Mouse (Mus musculus): ENCODE results near the gene Slc7a6os.
"Not testable (repeated sequence)": the region's sequence is repeated elsewhere in the genome, so short reads cannot be mapped to it uniquely, and the experiment has no call there.

DNA sequence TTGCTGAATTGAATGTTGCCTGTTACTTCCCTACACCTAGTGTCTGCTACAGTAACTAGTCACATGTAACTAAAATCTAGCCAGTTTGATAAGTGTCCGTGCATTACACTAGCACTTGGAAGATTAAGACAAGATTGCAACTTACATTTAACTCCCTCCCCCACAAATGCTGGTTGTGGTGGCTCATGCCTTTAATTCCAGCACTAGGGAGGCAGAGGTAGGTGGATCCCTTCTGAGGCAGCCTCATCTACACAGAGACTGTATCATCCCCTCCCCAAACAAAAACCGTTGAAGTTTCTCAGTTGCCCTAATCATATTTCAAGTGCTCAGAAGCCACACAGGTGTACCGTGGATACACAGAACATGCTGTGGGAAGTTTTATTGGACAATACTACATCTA is 11.1 kb downstream of the Slc7a6os start:
- not testable (repeated sequence) for TF ChIP-seq CTCF (IDR thresholded peaks at IDR 0.05; ENCODE audit: borderline replicate concordance, insufficient read depth, low read depth, low read length); POLR2A (IDR thresholded peaks at IDR 0.05; ENCODE audit: borderline replicate concordance, insufficient read depth, low read length)
